Mouse (Mus musculus) lung, adult 2 months (tissue): ENCODE measurements around the gene Pced1a.

Source experiments
- CTCF ChIP-seq: fragments of 200-500 bp; IDR thresholded peaks from 2 replicates; pipeline ENCODE4 v1.5.1; 2011; ENCODE audit warnings: mild to moderate bottlenecking, low read length, control low read depth; ENCODE audit not compliant: insufficient read depth
- POLR2A ChIP-seq: fragments of 200-500 bp; IDR thresholded peaks from 2 replicates; pipeline ENCODE4 v1.6.1; 2011; ENCODE audit warnings: low read depth, mild to moderate bottlenecking, control low read depth, low read length, borderline replicate concordance; ENCODE audit errors: extremely low read depth

- TF ChIP-seq CTCF, result no peak
- no peak for TF ChIP-seq POLR2A
Measured at GRCm38 (mm10) chr2:130472908-130473510, 48.5 kb upstream of the Pced1a start.
